Mouse (Mus musculus) brain, embryonic 14.5 days (tissue): ENCODE measurements around the gene Tfpi2. TPM values are rescaled to one million over a fixed set of nuclear protein-coding genes. Genes with fewer than 3 reads are reported as not detected.

Experiments used
- DNase-seq: peaks from one replicate; pipeline ENCODE4 v3.0.0-alpha.2; 2011; ENCODE audit warnings: low read depth
- CTCF ChIP-seq: fragments of 200-500 bp; IDR thresholded peaks from 2 replicates; pipeline ENCODE4 v1.5.1; 2012; ENCODE audit warnings: inconsistent platforms, mild to moderate bottlenecking, moderate library complexity, borderline replicate concordance; ENCODE audit not compliant: insufficient read depth, insufficient read length; ENCODE audit errors: extremely low read depth
- POLR2A ChIP-seq: fragments of 200-500 bp; IDR thresholded peaks from 2 replicates; pipeline ENCODE4 v1.6.1; 2012; ENCODE audit warnings: mild to moderate bottlenecking, inconsistent platforms, borderline replicate concordance; ENCODE audit not compliant: poor library complexity, insufficient read depth, insufficient read length, severe bottlenecking; ENCODE audit errors: extremely low read depth
- polyA plus RNA-seq: library from polyadenylated mRNA; depleted of rRNA; stranded (reverse); fragments of >200 nt; gene quantifications from 2 replicates; pipeline ENCODE4 v1.2.3, GENCODE M21; 2012; rRNA removed

Gene Tfpi2
- polyA plus RNA-seq = 0.29 and 0.44 TPM in 2 replicates

DNA sequence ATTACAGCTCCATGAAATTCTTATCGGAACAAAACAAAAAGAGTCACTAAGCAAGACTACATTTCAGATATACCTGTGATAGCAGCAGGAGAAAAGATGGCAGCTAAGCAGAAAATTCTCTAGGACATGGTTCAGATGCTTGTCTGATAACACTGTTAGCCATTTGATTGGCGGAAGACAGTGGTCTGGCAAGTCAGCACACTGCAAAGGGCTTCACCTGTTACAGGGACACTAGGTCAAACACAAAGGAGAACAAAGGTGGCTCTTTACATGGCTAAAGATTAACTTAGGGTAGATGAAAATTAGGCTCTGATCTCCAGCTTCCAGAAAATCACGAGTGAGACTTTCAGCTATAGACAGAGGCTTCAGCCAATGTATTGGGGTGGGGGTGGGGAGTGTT lies at the start of gene Tfpi2:
TSS of gene Tfpi2 (minus strand) at position 170 of the 400 bp plus-strand sequence.
- TF ChIP-seq CTCF = no peak
- no peak for DNase-seq

- no peak for DNase-seq
- TF ChIP-seq POLR2A (no peak), CTCF (no peak)
Observed at GRCm38 (mm10) chr6:4030956-4031355, 42.2 kb upstream of the Tfpi2 start.

DNA sequence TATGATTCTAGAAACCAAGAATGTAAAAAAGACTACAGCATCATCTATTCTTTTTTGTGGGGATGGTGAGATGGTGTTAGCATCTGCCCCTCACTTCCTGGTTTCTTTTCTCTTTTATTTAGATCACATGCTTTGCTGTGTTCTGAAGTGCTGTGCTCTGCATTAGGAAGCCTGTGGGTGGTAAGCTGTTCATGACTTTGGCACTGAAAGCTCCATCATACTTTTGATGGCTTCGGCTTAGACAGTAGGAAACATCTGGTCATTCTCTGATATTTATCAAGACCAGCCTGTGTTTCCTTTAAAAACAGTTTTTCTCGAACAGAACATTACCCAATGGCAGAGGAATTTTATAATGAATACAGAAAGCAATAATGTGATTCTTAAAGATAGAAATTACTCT lies 37.6 kb upstream of the Tfpi2 start:
- TF ChIP-seq CTCF (no peak), POLR2A (no peak)
- DNase-seq = no peak

GRCm38 (mm10) chr6:4022645-4023044 lies 33.9 kb upstream of the Tfpi2 start:
- TF ChIP-seq POLR2A (no peak), CTCF (no peak)
- DNase-seq = no peak

- DNase-seq = no peak
- TF ChIP-seq CTCF (no peak), POLR2A (no peak)
Observed at GRCm38 (mm10) chr6:4009548-4009947, 20.8 kb upstream of the Tfpi2 start.

- no peak for TF ChIP-seq CTCF
- no peak for TF ChIP-seq POLR2A
- no peak for DNase-seq
Observed at GRCm38 (mm10) chr6:4008501-4009040, 19.9 kb upstream of the Tfpi2 start.

DNA sequence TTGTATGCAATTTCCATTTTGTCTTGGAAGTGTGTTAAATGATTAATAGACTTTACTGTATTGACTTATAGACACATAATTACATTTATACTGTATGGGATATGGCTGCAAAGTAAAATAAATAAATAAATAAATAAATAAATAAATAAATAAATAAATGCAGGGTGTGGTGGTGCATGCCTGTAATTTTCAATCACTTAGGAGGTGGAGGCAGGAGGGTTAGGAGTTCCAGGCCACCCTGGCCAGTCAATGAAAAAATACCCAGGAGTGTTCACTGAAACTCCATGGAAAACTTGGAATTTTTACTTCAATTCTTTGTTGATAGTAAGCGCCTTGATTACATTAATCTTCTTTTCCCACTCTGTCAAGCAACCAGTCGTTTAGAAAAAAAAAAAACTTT lies 16.1 kb upstream of the Tfpi2 start:
- DNase-seq = no peak
- TF ChIP-seq CTCF = no peak
- TF ChIP-seq POLR2A = no peak

DNA sequence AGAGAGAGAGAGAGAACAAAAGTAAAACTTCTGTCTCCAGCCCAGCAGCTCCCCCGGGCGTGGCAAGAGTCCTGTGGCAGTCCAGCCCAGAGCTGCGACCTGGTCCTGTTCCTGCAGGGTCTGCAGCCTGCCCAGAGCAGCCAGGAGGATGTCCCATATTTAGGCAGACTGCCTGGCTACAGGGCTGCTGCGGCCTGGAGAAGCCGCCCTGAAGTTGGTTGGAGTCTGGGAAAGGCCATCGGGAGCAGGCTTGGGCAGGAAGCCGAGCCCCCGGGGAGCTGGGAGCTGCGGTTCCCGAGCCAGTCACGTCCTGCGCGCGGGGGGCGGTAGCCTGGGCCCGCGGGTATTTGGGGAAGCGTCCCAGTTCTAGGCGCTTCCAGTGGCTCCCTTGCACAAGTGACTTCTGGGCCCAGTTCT lies 15.2 kb upstream of the Tfpi2 start, which contains the start of gene Gng11:
TSS of gene Gng11 (plus strand) at position 15 of the 417 bp plus-strand sequence.
- TF ChIP-seq CTCF = no peak
- no peak for TF ChIP-seq POLR2A
- peak; percentile 50 for DNase-seq

DNA sequence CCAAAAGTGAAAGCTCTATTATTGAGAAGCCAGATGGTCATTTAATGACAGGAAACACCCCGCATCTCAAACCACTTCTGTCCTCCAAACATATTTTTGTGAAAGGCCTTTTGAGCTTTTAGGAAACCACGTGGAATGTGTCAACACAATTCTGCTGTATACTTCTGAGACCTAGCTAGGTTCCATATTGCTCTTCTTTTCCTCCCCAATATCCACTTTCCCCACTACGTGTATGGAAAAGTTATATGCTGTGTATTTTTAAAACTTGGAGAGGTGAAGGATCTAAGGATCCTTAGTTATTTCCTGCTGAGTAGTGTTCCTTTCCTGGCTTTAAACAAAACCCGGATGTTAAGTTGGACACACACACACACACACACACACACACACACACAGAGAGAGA lies 14.7 kb upstream of the Tfpi2 start:
- TF ChIP-seq CTCF = no peak
- TF ChIP-seq POLR2A = no peak
- no peak for DNase-seq

- TF ChIP-seq POLR2A (no peak), CTCF (no peak)
- no peak for DNase-seq
Observed at GRCm38 (mm10) chr6:4000716-4001115, 12.0 kb upstream of the Tfpi2 start.

GRCm38 (mm10) chr6:3999296-3999695 lies 10.6 kb upstream of the Tfpi2 start:
- TF ChIP-seq CTCF = no peak
- TF ChIP-seq POLR2A = no peak

DNA sequence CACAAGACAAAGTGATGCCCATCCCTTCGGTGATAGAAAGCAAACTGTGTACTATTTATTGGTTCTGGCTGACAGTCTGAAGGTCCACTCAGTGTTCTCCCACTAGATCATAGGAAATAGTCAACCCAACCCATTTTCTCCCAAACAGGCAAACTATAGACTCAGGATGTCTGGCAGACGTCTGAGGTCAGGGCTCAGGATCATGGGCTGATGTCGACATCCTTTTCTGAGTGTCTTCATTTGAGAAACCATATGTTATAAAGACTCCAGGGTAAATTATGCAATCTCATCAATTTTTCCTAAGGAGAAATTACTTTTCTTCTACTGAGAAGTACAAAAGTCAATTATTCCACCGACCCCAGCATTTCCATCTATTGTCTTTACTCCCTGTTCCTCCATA lies 9.4 kb upstream of the Tfpi2 start:
- DNase-seq = no peak
- no peak for TF ChIP-seq CTCF
- TF ChIP-seq POLR2A = no peak

More at GRCm38 (mm10) chr6:3999296-3999695, 10.6 kb upstream of the Tfpi2 start:
- DNase-seq = peak; percentile 13
